Mouse (Mus musculus) myocyte (in vitro differentiated cells): ENCODE data around the gene Fam20b. TPM values are rescaled to one million over a fixed set of nuclear protein-coding genes. Genes with fewer than 3 reads are reported as not detected.

Source experiments
- H3K27me3 ChIP-seq: one replicate; pipeline ENCODE4 v1.6.1; 2011; ENCODE audit not compliant: control insufficient read depth, insufficient read depth, insufficient read length
- H3K36me3 ChIP-seq: one replicate; pipeline ENCODE4 v1.6.1; 2011; ENCODE audit not compliant: control insufficient read depth, insufficient read depth
- H3K4me2 ChIP-seq: one replicate; pipeline ENCODE4 v1.6.1; 2011; ENCODE audit warnings: low read depth, control low read depth
- H3K4me3 ChIP-seq: one replicate; pipeline ENCODE4 v1.5.1; 2011; ENCODE audit warnings: mild to moderate bottlenecking, control low read depth, moderate library complexity
- H3K79me2 ChIP-seq: one replicate; pipeline ENCODE4 v1.6.1; 2011; ENCODE audit not compliant: control insufficient read depth, insufficient read depth
- H3ac ChIP-seq: one replicate; pipeline ENCODE4 v1.6.1; 2011; ENCODE audit not compliant: control insufficient read depth, insufficient read length
- CEBPB ChIP-seq: IDR thresholded peaks from 2 replicates; pipeline ENCODE4 v1.6.1; 2011; ENCODE audit warnings: mild to moderate bottlenecking, moderate library complexity; ENCODE audit not compliant: poor library complexity, insufficient read depth, severe bottlenecking
- E2F4 ChIP-seq: IDR thresholded peaks from one replicate; pipeline ENCODE4 v1.6.1; 2011; ENCODE audit warnings: mild to moderate bottlenecking, control low read depth, moderate library complexity; ENCODE audit not compliant: insufficient read depth
- MAX ChIP-seq: IDR thresholded peaks from one replicate; pipeline ENCODE4 v1.6.1; 2011; ENCODE audit warnings: low read depth, mild to moderate bottlenecking, control low read depth
- MYOD1 ChIP-seq, 3 experiments: IDR thresholded peaks; one replicate each; pipeline ENCODE4 v1.6.1; 2011; ENCODE audit warnings: control low read depth in 2 of 3, low read depth in 2 of 3, mild to moderate bottlenecking in 2 of 3, moderate library complexity in 1 of 3; ENCODE audit not compliant: insufficient read length in 2 of 3, control insufficient read depth in 1 of 3
- MYOG ChIP-seq, 3 experiments: IDR thresholded peaks; one replicate each; pipeline ENCODE4 v1.6.1; 2011; ENCODE audit warnings: control low read depth in 2 of 3, low read depth in 2 of 3, mild to moderate bottlenecking in 2 of 3; ENCODE audit not compliant: insufficient read length in 2 of 3, control insufficient read depth in 1 of 3, insufficient read depth in 1 of 3
- POLR2A ChIP-seq: IDR thresholded peaks from one replicate; pipeline ENCODE4 v1.6.1; 2011; ENCODE audit warnings: low read depth, mild to moderate bottlenecking, control low read depth, moderate library complexity; ENCODE audit not compliant: insufficient read length
- POLR2AphosphoS2 ChIP-seq: IDR thresholded peaks from one replicate; pipeline ENCODE4 v1.6.1; 2011; ENCODE audit warnings: low read depth, control low read depth; ENCODE audit not compliant: insufficient read length
- REST ChIP-seq: IDR thresholded peaks from one replicate; pipeline ENCODE4 v1.6.1; 2011; ENCODE audit warnings: mild to moderate bottlenecking, control low read depth, moderate library complexity; ENCODE audit not compliant: insufficient read depth, insufficient read length
- SRF ChIP-seq: IDR thresholded peaks from one replicate; pipeline ENCODE4 v1.6.1; 2011; ENCODE audit warnings: low read depth; ENCODE audit not compliant: control insufficient read depth, insufficient read length
- TCF12 ChIP-seq: IDR thresholded peaks from one replicate; pipeline ENCODE4 v1.6.1; 2011; ENCODE audit warnings: mild to moderate bottlenecking, control low read depth; ENCODE audit not compliant: poor library complexity, insufficient read depth, severe bottlenecking
- TCF3 ChIP-seq: IDR thresholded peaks from one replicate; pipeline ENCODE4 v1.6.1; 2011; ENCODE audit warnings: low read depth, control low read depth; ENCODE audit not compliant: insufficient read length
- USF1 ChIP-seq: IDR thresholded peaks from one replicate; pipeline ENCODE4 v1.6.1; 2011; ENCODE audit warnings: low read depth, mild to moderate bottlenecking, control low read depth, moderate library complexity
- polyA plus RNA-seq: library from polyadenylated mRNA; unstranded; fragments of >200 nt; fragmentation: generic; extraction: Trizol; gene quantifications from one replicate; pipeline ENCODE4 v1.2.1, GENCODE M21; 2012; ENCODE audit warnings: missing spikeins

The Fam20b gene
- polyA plus RNA-seq, 1 experiment: 22.9 TPM

GRCm38 (mm10) chr1:156760549-156761429, 41.9 kb upstream of the Fam20b start:
- H3K4me3 ChIP-seq: no peak overlapping the region
- TF ChIP-seq TCF12: no peak
- no peak for TF ChIP-seq POLR2AphosphoS2
- TF ChIP-seq MYOG (IDR thresholded peaks at IDR 0.05; ENCODE audit: control insufficient read depth in 1 of 3, insufficient read depth in 1 of 3, insufficient read length in 2 of 3, low read depth in 2 of 3): no peak
- no peak for TF ChIP-seq MYOD1 (IDR thresholded peaks at IDR 0.05; ENCODE audit: control insufficient read depth in 1 of 3, insufficient read length in 2 of 3, low read depth in 2 of 3)
- no peak for TF ChIP-seq TCF3
- TF ChIP-seq POLR2A: no peak
- no peak overlapping the region for H3K4me2 ChIP-seq
- no peaks in the 10 kb centered on the region for H3K79me2 ChIP-seq
- no peaks in the 10 kb centered on the region for H3K36me3 ChIP-seq
- H3K27me3 ChIP-seq: no peaks in the 10 kb centered on the region
- H3ac ChIP-seq: no peak overlapping the region

- Histone ChIP-seq H3K36me3 (no peaks in the 10 kb centered on the region), H3K27me3 (no peaks in the 10 kb centered on the region), H3K4me2 (no peak overlapping the region), H3ac (no peak overlapping the region), H3K79me2 (no peaks in the 10 kb centered on the region), H3K4me3 (no peak overlapping the region)
- TF ChIP-seq REST (no peak), CEBPB (no peak), E2F4 (no peak)
Observed at GRCm38 (mm10) chr1:156758326-156758725, 39.4 kb upstream of the Fam20b start.

GRCm38 (mm10) chr1:156754608-156755413, 35.9 kb upstream of the Fam20b start:
- Histone ChIP-seq H3K4me2 (no peak overlapping the region), H3K79me2 (no peaks in the 10 kb centered on the region), H3K4me3 (no peak overlapping the region), H3K36me3 (no peaks in the 10 kb centered on the region), H3ac (no peak overlapping the region), H3K27me3 (no peaks in the 10 kb centered on the region)
- TF ChIP-seq POLR2A: no peak
- TF ChIP-seq CEBPB: no peak

- H3K36me3 ChIP-seq: no peaks in the 10 kb centered on the region
- H3K79me2 ChIP-seq: no peaks in the 10 kb centered on the region
- no peak overlapping the region for H3ac ChIP-seq
- no peak for TF ChIP-seq E2F4
- TF ChIP-seq REST: no peak
- TF ChIP-seq SRF: no peak
- TF ChIP-seq USF1: no peak
- TF ChIP-seq MYOG (IDR thresholded peaks at IDR 0.05; ENCODE audit: control insufficient read depth in 1 of 3, insufficient read depth in 1 of 3, insufficient read length in 2 of 3, low read depth in 2 of 3): no peak
- TF ChIP-seq TCF12: no peak
- no peak for TF ChIP-seq TCF3
- no peak for TF ChIP-seq MYOD1 (IDR thresholded peaks at IDR 0.05; ENCODE audit: control insufficient read depth in 1 of 3, insufficient read length in 2 of 3, low read depth in 2 of 3)
- no peak for TF ChIP-seq MAX
- TF ChIP-seq POLR2AphosphoS2: no peak
- H3K4me3 ChIP-seq: no peak overlapping the region
- H3K4me2 ChIP-seq: peak overlapping the region; percentile 57
- H3K27me3 ChIP-seq: no peaks in the 10 kb centered on the region
Observed at GRCm38 (mm10) chr1:156752990-156753389, 34.1 kb upstream of the Fam20b start.

- no peak for TF ChIP-seq CEBPB
- TF ChIP-seq TCF3: no peak
- no peak for TF ChIP-seq MAX
- TF ChIP-seq E2F4: no peak
- no peak for TF ChIP-seq TCF12
- no peak for TF ChIP-seq REST
- TF ChIP-seq POLR2A: no peak
- TF ChIP-seq POLR2AphosphoS2: no peak
- no peak for TF ChIP-seq USF1
- Histone ChIP-seq H3K27me3 (no peaks in the 10 kb centered on the region), H3K36me3 (no peaks in the 10 kb centered on the region), H3K4me3 (no peak overlapping the region), H3K79me2 (no peaks in the 10 kb centered on the region), H3ac (no peak overlapping the region), H3K4me2 (peak overlapping the region; percentile 57)
Observed at GRCm38 (mm10) chr1:156752020-156752724, 33.3 kb upstream of the Fam20b start.
